Mouse (Mus musculus) midbrain, embryonic 15.5 days (tissue): Measurements from ENCODE around the gene Il1f10. TPM values are rescaled to one million over a fixed set of nuclear protein-coding genes. Genes with fewer than 3 reads are reported as not detected.

Experiments used
- ATAC-seq: fragments of 200-750 bp; cut with Nextera tagmentation; replicated peaks from 2 replicates; pipeline ENCODE4 v1.8.0; 2017; ENCODE audit warnings: moderate TSS enrichment
- H3K27ac ChIP-seq: fragments of 300-500 bp; sonication (generic); 2 replicates; pipeline ENCODE4 v1.5.1; 2015; ENCODE audit warnings: mild to moderate bottlenecking, inconsistent platforms
- H3K27me3 ChIP-seq: fragments of 300-500 bp; sonication (generic); replicated peaks from 2 replicates; pipeline ENCODE4 v1.6.1; 2015; ENCODE audit warnings: inconsistent platforms
- H3K36me3 ChIP-seq: fragments of 300-500 bp; sonication (generic); replicated peaks from 2 replicates; pipeline ENCODE4 v1.6.1; 2015; ENCODE audit warnings: inconsistent platforms
- H3K4me1 ChIP-seq: fragments of 300-500 bp; sonication (generic); 2 replicates; pipeline ENCODE4 v1.6.1; 2015; ENCODE audit warnings: inconsistent platforms
- H3K4me2 ChIP-seq: fragments of 300-500 bp; sonication (generic); 2 replicates; pipeline ENCODE4 v1.6.1; 2015; ENCODE audit warnings: inconsistent platforms, mild to moderate bottlenecking, moderate library complexity
- H3K4me3 ChIP-seq: fragments of 300-500 bp; sonication (generic); 2 replicates; pipeline ENCODE4 v1.5.1; 2015; ENCODE audit warnings: mild to moderate bottlenecking, inconsistent platforms
- H3K9ac ChIP-seq: fragments of 300-500 bp; sonication (generic); 2 replicates; pipeline ENCODE4 v1.6.1; 2015; ENCODE audit warnings: mild to moderate bottlenecking, inconsistent platforms
- H3K9me3 ChIP-seq: fragments of 300-500 bp; sonication (generic); 2 replicates; pipeline ENCODE4 v1.6.1; 2016; ENCODE audit warnings: inconsistent platforms
- WGBS: fragments of 180-500 bp; shearing (Covaris S2); methylation state at CpG from one replicate; pipeline ENCODE4 v1.1.7; 2015; ENCODE audit warnings: mixed read lengths; 5-methylcytosine and 5-hydroxymethylcytosine counted together
- polyA plus RNA-seq: library from polyadenylated mRNA; unstranded; fragments of >200 nt; fragmentation: Nextera tagmentation; extraction: Ambion mirVana; gene quantifications from 2 replicates; pipeline ENCODE4 v1.2.1, GENCODE M21; 2015

The Il1f10 gene
- not detected in 2 replicates for polyA plus RNA-seq

DNA sequence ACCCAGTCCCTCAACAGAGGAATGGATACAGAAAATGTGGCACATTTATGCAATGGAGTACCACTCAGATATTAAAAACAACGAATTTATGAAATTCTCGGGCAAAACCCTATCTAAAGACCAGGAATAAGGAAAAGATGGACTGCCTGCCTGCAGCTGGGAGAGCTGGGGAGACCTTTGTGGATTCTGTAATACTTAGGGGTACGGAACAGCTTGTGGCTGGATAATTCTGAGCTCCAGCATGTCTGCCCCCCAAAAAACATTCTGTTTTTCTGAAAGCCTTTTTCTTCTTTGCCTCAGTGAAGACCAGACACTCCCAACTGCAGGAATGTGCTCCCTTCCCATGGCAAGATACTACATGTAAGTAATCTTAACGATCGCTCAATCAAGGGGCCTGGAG lies at the start of gene Il1f10:
Gene Il1f10 (plus strand): TSS at position 301 of the 400 bp plus-strand sequence.
- Histone ChIP-seq H3K4me2 (no peak within 1 kb of the TSS), H3K27ac (no peak within 1 kb of the TSS), H3K4me1 (no peaks in the 10 kb centered on the region), H3K27me3 (no peaks in the 10 kb centered on the region), H3K4me3 (no peak within 1 kb of the TSS), H3K36me3 (no peaks in the 10 kb centered on the region), H3K9ac (no peak within 1 kb of the TSS), H3K9me3 (no peaks in the 10 kb centered on the region)
- ATAC-seq, result no peak
- 83% methylated on average over 5 of the region's 5 CpGs for WGBS

DNA sequence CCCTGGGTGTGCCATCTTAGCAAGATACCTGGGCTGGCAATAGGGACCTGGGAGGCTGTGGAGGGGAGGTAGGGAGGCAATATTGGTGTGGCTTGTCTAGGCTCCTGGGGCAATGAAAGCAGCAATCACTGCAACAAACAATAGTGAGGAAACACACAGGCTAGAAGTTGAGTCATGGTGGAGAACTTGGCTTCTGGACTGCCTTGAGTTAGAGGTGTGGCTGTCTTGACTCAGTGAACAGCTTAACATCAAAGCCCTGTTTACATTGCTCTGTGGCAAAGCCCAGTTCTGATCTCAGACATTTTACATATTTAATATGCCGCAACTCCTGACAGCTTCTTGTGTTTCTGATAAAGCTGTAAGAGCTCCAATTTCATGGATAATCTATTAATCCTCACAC lies 23.5 kb upstream of the Il1f10 start:
- Histone ChIP-seq H3K4me2 (no peak overlapping the region), H3K9me3 (no peaks in the 10 kb centered on the region), H3K9ac (no peak overlapping the region), H3K27ac (no peak overlapping the region), H3K36me3 (no peaks in the 10 kb centered on the region), H3K27me3 (no peaks in the 10 kb centered on the region), H3K4me3 (no peak overlapping the region), H3K4me1 (no peaks in the 10 kb centered on the region)
- WGBS, result 80% methylated on average over 1 of the region's 1 CpGs
- ATAC-seq, result no peak

DNA sequence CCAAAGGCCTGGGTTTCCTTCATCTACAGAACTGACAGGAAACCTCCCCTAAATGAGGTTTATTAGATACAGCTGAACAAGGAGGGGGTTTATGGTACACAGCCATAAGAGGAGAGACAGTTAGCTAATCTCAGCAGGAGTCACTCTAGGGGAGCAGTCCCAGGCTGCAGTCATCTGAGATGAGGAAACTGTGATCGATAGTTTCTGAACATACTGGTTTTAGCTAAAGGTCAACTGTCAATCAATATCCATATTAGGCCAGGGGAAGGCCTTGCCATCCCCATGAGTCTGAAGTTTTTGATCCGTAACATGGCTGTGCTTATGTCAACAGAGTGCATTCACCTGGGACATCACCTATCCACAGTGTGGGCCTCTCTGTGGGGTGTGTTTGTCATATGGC lies 17.4 kb upstream of the Il1f10 start:
- WGBS, result 88% methylated on average over 2 of the region's 2 CpGs
- H3K4me3 ChIP-seq, result no peak overlapping the region

DNA sequence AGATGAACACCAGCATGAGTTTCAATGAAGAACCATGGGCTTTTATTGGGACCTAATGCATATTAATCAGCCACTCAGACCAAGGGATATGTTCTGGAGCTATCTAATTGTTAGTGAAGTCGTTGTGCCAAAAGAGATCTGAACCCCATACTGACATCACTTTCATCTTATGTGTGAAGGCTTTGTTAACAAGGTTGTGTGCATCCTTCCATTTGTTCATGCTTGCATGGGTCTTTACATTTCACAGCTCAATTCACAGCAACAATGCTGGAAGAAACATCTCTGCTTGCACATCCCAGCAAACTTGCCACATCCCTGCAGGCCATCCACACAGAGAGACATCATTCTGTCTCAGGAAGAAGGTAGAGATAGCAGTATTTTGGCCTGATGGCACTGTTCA lies 15.8 kb upstream of the Il1f10 start:
- H3K27me3 ChIP-seq, result no peaks in the 10 kb centered on the region
- no peak for ATAC-seq

More for the DNA sequence above, 17.4 kb upstream of the Il1f10 start:
- Histone ChIP-seq H3K27ac (no peak overlapping the region), H3K4me1 (no peaks in the 10 kb centered on the region), H3K27me3 (no peaks in the 10 kb centered on the region), H3K36me3 (no peaks in the 10 kb centered on the region), H3K9me3 (no peaks in the 10 kb centered on the region), H3K9ac (no peak overlapping the region), H3K4me2 (no peak overlapping the region)
- ATAC-seq, result no peak

DNA sequence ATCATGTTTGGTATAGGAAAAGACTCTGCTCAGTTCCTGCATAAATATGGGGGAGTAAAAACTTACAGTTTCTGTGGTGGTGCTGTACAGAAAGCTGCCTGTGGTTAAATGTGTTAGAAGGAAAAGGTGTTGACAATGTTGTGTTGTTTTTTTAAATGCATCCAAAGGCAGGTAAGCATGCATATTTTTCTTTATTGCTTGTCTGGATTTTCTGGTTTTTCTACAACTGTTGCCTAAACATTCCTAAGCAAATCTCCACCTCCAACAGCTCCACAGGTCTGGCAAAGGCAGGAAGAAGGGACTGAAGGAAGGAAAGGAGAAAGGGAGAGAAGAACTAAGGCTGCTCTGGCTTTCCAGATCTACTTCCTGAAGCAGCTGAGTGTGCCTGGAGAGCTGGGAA lies 14.3 kb upstream of the Il1f10 start, which contains the start of gene Il1f5:
Gene Il1f5 (plus strand): TSS at position 301 of the 400 bp plus-strand sequence.
- no peaks in the 10 kb centered on the region for H3K4me1 ChIP-seq
- no peak within 1 kb of the TSS for H3K4me3 ChIP-seq
- H3K9ac ChIP-seq, result no peak within 1 kb of the TSS
- no peak within 1 kb of the TSS for H3K27ac ChIP-seq
- H3K27me3 ChIP-seq, result no peaks in the 10 kb centered on the region
- no peak within 1 kb of the TSS for H3K4me2 ChIP-seq
- ATAC-seq, result no peak
- H3K36me3 ChIP-seq, result no peaks in the 10 kb centered on the region
- H3K9me3 ChIP-seq, result no peaks in the 10 kb centered on the region

More for the DNA sequence above, 15.8 kb upstream of the Il1f10 start:
- no peak overlapping the region for H3K27ac ChIP-seq
- no peak overlapping the region for H3K9ac ChIP-seq
- no peaks in the 10 kb centered on the region for H3K36me3 ChIP-seq
- WGBS, result 8% methylated on average over 1 of the region's 1 CpGs
- H3K9me3 ChIP-seq, result no peaks in the 10 kb centered on the region
- no peak overlapping the region for H3K4me2 ChIP-seq
- no peak overlapping the region for H3K4me3 ChIP-seq
- no peaks in the 10 kb centered on the region for H3K4me1 ChIP-seq

DNA sequence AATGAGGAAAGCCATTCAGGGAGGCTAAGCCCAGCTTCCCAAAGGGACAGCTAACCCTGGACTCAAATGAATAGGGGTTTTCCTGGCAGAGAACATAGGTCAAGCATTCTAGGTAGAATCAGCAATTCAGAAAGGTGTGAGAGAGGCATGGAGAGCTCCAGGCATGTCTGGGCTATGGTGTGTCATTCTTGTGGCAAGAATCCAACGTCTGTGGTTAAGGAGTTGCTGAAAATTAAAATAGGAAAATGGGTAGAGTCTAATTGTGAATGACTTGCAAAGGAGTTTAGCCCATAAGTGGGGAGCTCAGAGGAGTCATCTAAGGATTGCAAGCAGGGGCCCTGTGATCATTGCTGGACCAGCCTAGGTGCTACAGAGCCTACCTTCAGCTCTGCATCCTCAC lies 3.6 kb downstream of the Il1f10 start:
- no peak overlapping the region for H3K9ac ChIP-seq
- ATAC-seq, result no peak
- H3K4me3 ChIP-seq, result no peak overlapping the region
- 63% methylated on average over 1 of the region's 1 CpGs for whole genome bisulfite sequencing
- H3K9me3 ChIP-seq, result no peaks in the 10 kb centered on the region
- H3K27me3 ChIP-seq, result no peaks in the 10 kb centered on the region
- H3K4me2 ChIP-seq, result no peak overlapping the region
- no peak overlapping the region for H3K27ac ChIP-seq
- no peaks in the 10 kb centered on the region for H3K4me1 ChIP-seq
- no peaks in the 10 kb centered on the region for H3K36me3 ChIP-seq

DNA sequence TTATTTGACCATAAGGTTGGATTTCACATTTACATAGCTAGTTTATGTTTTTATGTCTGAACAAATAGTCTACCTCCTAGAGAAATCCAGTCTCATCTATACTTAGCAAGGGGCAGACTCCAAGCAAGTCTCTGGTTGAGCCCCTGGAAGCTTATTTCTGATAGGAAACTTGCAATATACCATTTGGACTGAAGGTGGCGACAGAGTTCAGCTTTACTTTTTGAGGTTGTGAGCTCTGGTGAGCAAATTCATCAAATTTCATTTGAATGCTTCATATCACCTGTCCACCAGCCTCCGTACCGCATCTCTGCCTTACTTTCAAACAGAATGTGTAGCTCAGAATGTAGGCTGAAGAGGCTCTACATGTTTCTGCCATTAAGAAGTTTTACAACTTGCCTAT lies 5.8 kb downstream of the Il1f10 start:
- ATAC-seq, result peak; percentile 70
- H3K4me3 ChIP-seq, result no peak overlapping the region
- H3K36me3 ChIP-seq, result no peaks in the 10 kb centered on the region
- H3K27ac ChIP-seq, result no peak overlapping the region
- H3K27me3 ChIP-seq, result no peaks in the 10 kb centered on the region
- H3K9me3 ChIP-seq, result no peaks in the 10 kb centered on the region
- H3K4me2 ChIP-seq, result no peak overlapping the region
- no peaks in the 10 kb centered on the region for H3K4me1 ChIP-seq
- H3K9ac ChIP-seq, result no peak overlapping the region
- 7% methylated on average over 3 of the region's 3 CpGs for WGBS

DNA sequence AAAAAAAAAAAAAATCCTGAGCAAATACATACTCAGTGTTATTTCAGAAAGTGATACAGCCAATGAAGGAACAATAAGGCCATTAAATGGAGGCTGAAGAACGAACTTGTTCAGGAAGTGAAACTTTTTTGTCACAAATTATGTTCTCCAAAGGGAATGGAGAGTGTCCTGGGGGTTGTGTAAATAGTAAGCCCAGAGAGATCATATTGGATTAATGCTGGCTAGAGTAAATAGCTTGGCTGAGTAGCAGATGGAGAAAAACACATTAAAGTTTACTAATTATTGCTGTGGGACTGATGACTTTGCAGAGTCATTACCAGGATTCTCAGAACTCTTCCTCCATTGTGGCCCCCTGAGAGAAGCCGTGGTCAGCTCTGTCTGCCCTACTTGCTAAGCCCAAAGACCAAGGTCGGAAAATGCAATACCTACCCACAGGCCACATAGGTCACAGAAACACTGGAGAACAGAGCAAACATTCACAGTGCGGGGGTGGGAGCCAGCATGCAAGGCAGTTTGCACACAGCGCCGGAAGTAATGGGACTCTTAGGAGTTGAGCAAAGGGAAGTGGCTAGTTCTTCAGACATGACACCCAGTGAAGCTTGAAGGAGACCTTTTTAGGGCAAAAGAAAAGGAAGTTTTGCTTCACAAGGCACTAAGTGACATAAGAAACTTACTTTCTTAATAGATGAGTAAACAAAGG lies 20.5 kb downstream of the Il1f10 start:
- Histone ChIP-seq H3K4me1 (no peaks in the 10 kb centered on the region), H3K9ac (no peak overlapping the region), H3K9me3 (no peaks in the 10 kb centered on the region), H3K4me3 (no peak overlapping the region), H3K4me2 (no peak overlapping the region), H3K27ac (no peak overlapping the region), H3K27me3 (no peaks in the 10 kb centered on the region), H3K36me3 (no peaks in the 10 kb centered on the region)
- WGBS, result 81% methylated on average over 6 of the region's 6 CpGs
- ATAC-seq, result no peak

DNA sequence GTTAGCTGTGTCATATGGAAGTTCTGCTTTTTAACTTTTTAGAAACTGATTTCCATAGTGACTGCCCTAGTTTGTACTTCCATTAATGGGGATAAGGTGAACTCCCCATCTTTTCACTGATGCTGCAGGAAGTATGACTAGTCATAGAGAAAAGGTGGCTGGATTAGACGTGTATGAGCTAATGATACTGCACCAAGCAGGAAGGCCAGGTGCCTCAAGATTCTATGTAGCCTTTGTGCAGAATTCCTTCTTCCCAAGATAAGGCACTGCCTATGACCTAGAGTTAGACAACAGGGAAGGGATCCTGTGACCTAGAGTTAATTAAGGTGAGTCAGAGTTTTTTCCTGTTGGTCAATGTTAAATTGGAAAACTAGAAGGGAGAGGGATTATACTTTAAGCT lies 25.9 kb downstream of the Il1f10 start:
- H3K9me3 ChIP-seq, result no peaks in the 10 kb centered on the region
- no peak for ATAC-seq
- H3K27ac ChIP-seq, result no peak overlapping the region
- H3K36me3 ChIP-seq, result no peaks in the 10 kb centered on the region
- no peak overlapping the region for H3K9ac ChIP-seq
- H3K4me3 ChIP-seq, result no peak overlapping the region
- no peak overlapping the region for H3K4me2 ChIP-seq
- no peaks in the 10 kb centered on the region for H3K4me1 ChIP-seq
- H3K27me3 ChIP-seq, result no peaks in the 10 kb centered on the region
- WGBS, result 86% methylated on average over 1 of the region's 1 CpGs

DNA sequence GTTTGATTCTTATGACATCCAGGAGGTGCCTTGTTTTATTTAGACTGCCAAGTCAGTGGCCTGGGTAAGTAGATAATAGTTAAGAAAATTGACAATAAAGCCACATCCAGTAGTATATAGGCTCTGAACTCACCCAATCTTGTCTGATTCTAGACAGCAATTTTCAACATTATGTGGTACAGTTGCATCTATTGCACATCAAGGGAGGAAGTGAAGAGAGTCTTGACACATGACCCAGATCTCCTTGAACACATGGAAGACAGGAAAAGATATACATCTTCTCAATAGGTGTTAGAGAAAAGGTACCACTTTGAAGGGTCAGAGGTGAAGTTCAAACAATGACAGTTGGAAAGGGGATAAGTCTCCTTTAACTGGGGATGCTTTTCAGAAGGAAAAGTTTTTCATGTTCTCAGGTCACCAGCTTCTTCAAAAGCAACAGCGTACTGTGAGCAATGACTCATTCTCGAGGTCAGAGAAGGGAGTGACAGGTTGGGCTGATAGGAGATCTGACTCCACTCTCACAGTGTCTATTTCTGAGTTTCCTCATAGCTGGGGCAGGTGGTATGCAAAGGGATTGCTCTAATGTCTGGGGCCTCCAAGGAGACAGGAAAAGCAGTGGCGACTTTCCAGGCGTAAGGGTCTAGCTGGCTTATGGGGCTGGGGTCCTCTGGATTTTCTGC lies 27.1 kb downstream of the Il1f10 start:
- ATAC-seq, result no peak

DNA sequence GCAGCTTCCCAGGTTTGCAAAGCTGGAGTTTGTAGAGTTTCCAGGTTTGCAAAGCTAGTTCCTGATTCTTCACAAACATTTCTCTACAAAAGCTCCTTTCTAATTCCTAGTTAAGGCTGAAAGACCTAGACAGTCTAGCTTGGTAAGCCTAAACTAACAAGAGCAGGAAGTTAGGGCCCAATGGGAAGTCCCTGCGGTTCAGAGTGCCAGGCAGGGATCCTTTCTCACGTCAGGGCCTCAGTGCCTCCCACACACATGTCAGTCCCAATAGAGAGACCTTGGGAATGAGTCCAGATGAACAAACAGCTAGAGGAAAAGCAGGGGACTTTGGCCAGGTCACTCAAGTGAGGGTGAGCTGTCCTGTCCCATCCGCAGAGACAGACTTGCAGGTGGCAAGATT lies 44.3 kb downstream of the Il1f10 start:
- H3K27me3 ChIP-seq, result no peaks in the 10 kb centered on the region
- H3K36me3 ChIP-seq, result no peaks in the 10 kb centered on the region
- WGBS, result 70% methylated on average over 3 of the region's 3 CpGs

More for the DNA sequence above, 27.1 kb downstream of the Il1f10 start:
- Histone ChIP-seq H3K9ac (no peak overlapping the region), H3K27ac (no peak overlapping the region), H3K27me3 (no peaks in the 10 kb centered on the region), H3K4me2 (no peak overlapping the region), H3K36me3 (no peaks in the 10 kb centered on the region), H3K4me1 (no peaks in the 10 kb centered on the region), H3K9me3 (no peaks in the 10 kb centered on the region), H3K4me3 (no peak overlapping the region)
- 85% methylated on average over 4 of the region's 4 CpGs for WGBS

DNA sequence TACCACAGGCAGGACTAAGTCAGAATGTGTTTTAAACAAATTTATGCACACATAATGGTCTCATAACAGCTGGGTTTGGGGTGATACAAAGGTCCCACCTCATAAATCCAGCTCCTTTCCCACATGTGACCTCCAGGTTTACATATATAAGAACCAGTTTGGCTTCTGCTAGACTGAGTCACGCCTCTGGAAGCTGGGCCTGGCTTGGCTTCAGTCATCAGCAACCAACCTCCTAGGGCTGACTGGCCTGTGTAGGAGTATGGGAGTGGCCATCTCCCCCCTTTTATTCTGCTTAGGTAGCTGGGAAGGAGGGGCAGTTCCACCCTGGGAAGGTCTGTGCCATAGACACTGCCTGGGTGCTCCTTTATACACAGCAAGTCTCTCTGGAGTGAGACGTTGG lies 45.5 kb downstream of the Il1f10 start, which contains the start of gene Il1rn:
Gene Il1rn (plus strand): TSS at position 309 of the 400 bp plus-strand sequence.
- Histone ChIP-seq H3K4me3 (no peak within 1 kb of the TSS), H3K4me1 (no peaks in the 10 kb centered on the region), H3K9ac (no peak within 1 kb of the TSS), H3K27me3 (no peaks in the 10 kb centered on the region), H3K4me2 (no peak within 1 kb of the TSS), H3K27ac (no peak within 1 kb of the TSS), H3K9me3 (no peaks in the 10 kb centered on the region), H3K36me3 (no peaks in the 10 kb centered on the region)
- whole genome bisulfite sequencing, result 79% methylated on average over 2 of the region's 2 CpGs
- no peak for ATAC-seq

More for the DNA sequence above, 44.3 kb downstream of the Il1f10 start:
- Histone ChIP-seq H3K4me1 (no peaks in the 10 kb centered on the region), H3K9me3 (no peaks in the 10 kb centered on the region), H3K27ac (no peak overlapping the region), H3K4me3 (no peak overlapping the region), H3K4me2 (no peak overlapping the region), H3K9ac (no peak overlapping the region)
- no peak for ATAC-seq
